Mouse (Mus musculus) lung, postnatal 0 days (tissue): ENCODE measurements around the gene Gcdh. TPM values are rescaled to one million over a fixed set of nuclear protein-coding genes. Genes with fewer than 3 reads are reported as not detected.
A peak's percentile ranks its signal among the peaks of the same experiment; 100 is the strongest.
"Not testable (repeated sequence)": the region's sequence is repeated elsewhere in the genome, so short reads cannot be mapped to it uniquely, and the experiment has no call there.

Experiments used
- ATAC-seq: fragments of 200-750 bp; cut with Nextera tagmentation; 2 replicates; pipeline ENCODE4 v1.8.0; 2017; ENCODE audit warnings: moderate library complexity
- DNase-seq: peaks from one replicate; pipeline ENCODE4 v3.0.0-alpha.2; 2016; ENCODE audit warnings: low spot score
- H3K27ac ChIP-seq: fragments of 300-500 bp; sonication (generic); 2 replicates; pipeline ENCODE4 v1.5.1; 2014; ENCODE audit warnings: antibody characterized with exemption, mild to moderate bottlenecking, low read length, mixed read lengths
- H3K27me3 ChIP-seq: fragments of 300-500 bp; sonication (generic); replicated peaks from 2 replicates; pipeline ENCODE4 v1.6.1; 2014; ENCODE audit warnings: low read length, mixed read lengths; ENCODE audit not compliant: insufficient read depth
- H3K36me3 ChIP-seq: fragments of 300-500 bp; sonication (generic); 2 replicates; pipeline ENCODE4 v1.6.1; 2014; ENCODE audit warnings: low read length, mixed read lengths; ENCODE audit not compliant: insufficient read depth
- H3K4me1 ChIP-seq: fragments of 300-500 bp; sonication (generic); 2 replicates; pipeline ENCODE4 v1.6.1; 2014; ENCODE audit warnings: antibody characterized with exemption, low read depth, low read length, mixed read lengths; ENCODE audit not compliant: insufficient read depth
- H3K4me2 ChIP-seq: fragments of 300-500 bp; sonication (generic); replicated peaks from 2 replicates; pipeline ENCODE4 v1.6.1; 2014; ENCODE audit warnings: low read depth, mild to moderate bottlenecking, low read length, moderate library complexity, mixed read lengths
- H3K4me3 ChIP-seq: fragments of 300-500 bp; sonication (generic); 2 replicates; pipeline ENCODE4 v1.5.1; 2014; ENCODE audit warnings: low read depth, low read length
- H3K9ac ChIP-seq: fragments of 300-500 bp; sonication (generic); replicated peaks from 2 replicates; pipeline ENCODE4 v1.6.1; 2014; ENCODE audit warnings: low read depth, mild to moderate bottlenecking
- H3K9me3 ChIP-seq: fragments of 300-500 bp; sonication (generic); 2 replicates; pipeline ENCODE4 v1.6.1; 2016; ENCODE audit warnings: low read length, mixed read lengths
- CTCF ChIP-seq: IDR thresholded peaks from 2 replicates; pipeline ENCODE4 v1.5.1; 2016; ENCODE audit warnings: antibody characterized with exemption, mild to moderate bottlenecking
- EP300 ChIP-seq: IDR thresholded peaks from 2 replicates; pipeline ENCODE4 v1.6.1; 2016; ENCODE audit warnings: antibody characterized with exemption, mild to moderate bottlenecking, control low read depth
- WGBS: fragments of 180-500 bp; shearing (Covaris S2); extraction: QIAGEN DNeasy Blood & Tissue Kit; methylation state at CpG from one replicate; pipeline ENCODE4 v1.1.7; 2014; 5-methylcytosine and 5-hydroxymethylcytosine counted together
- polyA plus RNA-seq: library from polyadenylated mRNA; unstranded; fragments of >200 nt; fragmentation: Nextera tagmentation; extraction: Ambion mirVana; gene quantifications from 2 replicates; pipeline ENCODE4 v1.2.1, GENCODE M21; 2015

Gcdh gene
- polyA plus RNA-seq, 1 experiment from 2014 or later: 16.2 TPM

- under 1% methylated on average over 45 of the region's 45 CpGs for WGBS
- H3K9ac ChIP-seq: peak within 1 kb of the TSS; percentile 62
- DNase-seq: peak; percentile 99
- H3K27me3 ChIP-seq: peaks cover 6% of the 10 kb centered on the region
- H3K4me2 ChIP-seq: peak within 1 kb of the TSS; percentile 86
- no peaks in the 10 kb centered on the region; the same call in 1 of the 2 replicates for H3K4me1 ChIP-seq
- no peaks in the 10 kb centered on the region for H3K9me3 ChIP-seq
- TF ChIP-seq EP300 (no peak), CTCF (no peak)
- H3K36me3 ChIP-seq: no peaks in the 10 kb centered on the region
- H3K27ac ChIP-seq: 0 out of 2 replicates have a peak within 1 kb of the TSS, but pooled peaks have one; percentile 47
- peak within 1 kb of the TSS; percentile 52 for H3K4me3 ChIP-seq
- ATAC-seq: peak; percentile 96
These were observed 14.9 kb upstream of the Gcdh start, which contains the start of gene Dnase2a for GRCm38 (mm10) chr8:84908421-84909161. TSS of gene Dnase2a (plus strand) at chr8:84908560.

- peak overlapping the region; percentile 86 for H3K4me2 ChIP-seq
- not testable (repeated sequence) for H3K9me3 ChIP-seq, DNase-seq, H3K36me3 ChIP-seq, H3K9ac ChIP-seq, ATAC-seq, H3K4me1 ChIP-seq, H3K27ac ChIP-seq, H3K27me3 ChIP-seq
- peak overlapping the region; percentile 52 for H3K4me3 ChIP-seq
- 21% methylated on average over 6 of the region's 7 CpGs for WGBS
These were observed 14.3 kb upstream of the Gcdh start for GRCm38 (mm10) chr8:84907979-84908378.

- H3K9ac ChIP-seq: no peak overlapping the region
- H3K4me3 ChIP-seq: no peak overlapping the region
- H3K4me2 ChIP-seq: no peak overlapping the region
- ATAC-seq (no peak), DNase-seq (no peak)
- H3K27me3 ChIP-seq: no peaks in the 10 kb centered on the region; the same call in 1 of the 2 replicates
- no peaks in the 10 kb centered on the region for H3K36me3 ChIP-seq
- TF ChIP-seq CTCF (no peak), EP300 (no peak)
- no peak overlapping the region for H3K27ac ChIP-seq
- no peaks in the 10 kb centered on the region for H3K9me3 ChIP-seq
- peaks cover 3% of the 10 kb centered on the region; the same call in 1 of the 2 replicates for H3K4me1 ChIP-seq
- WGBS: 68% methylated on average over 8 of the region's 8 CpGs
These were observed 13.8 kb upstream of the Gcdh start for GRCm38 (mm10) chr8:84907493-84907892.

- no peak overlapping the region for H3K4me3 ChIP-seq
- 92% methylated on average over 9 of the region's 9 CpGs for WGBS
- H3K27ac ChIP-seq: no peak overlapping the region
- no peak for DNase-seq
- no peaks in the 10 kb centered on the region for H3K36me3 ChIP-seq
- no peak overlapping the region for H3K9ac ChIP-seq
- no peak for TF ChIP-seq CTCF
- no peak for TF ChIP-seq EP300
- no peaks in the 10 kb centered on the region; the same call in 1 of the 2 replicates for H3K27me3 ChIP-seq
- no peak for ATAC-seq
- no peak overlapping the region for H3K4me2 ChIP-seq
- H3K9me3 ChIP-seq: no peaks in the 10 kb centered on the region
- peaks cover 6% of the 10 kb centered on the region; the same call in 1 of the 2 replicates for H3K4me1 ChIP-seq
These were observed 13.3 kb upstream of the Gcdh start for GRCm38 (mm10) chr8:84907037-84907436.

- TF ChIP-seq EP300: no peak
- no peak for TF ChIP-seq CTCF
- no peaks in the 10 kb centered on the region for H3K9me3 ChIP-seq
- no peak for ATAC-seq
- peaks cover 6% of the 10 kb centered on the region; the same call in 1 of the 2 replicates for H3K4me1 ChIP-seq
- WGBS: 89% methylated on average over 7 of the region's 7 CpGs
- H3K27ac ChIP-seq: no peak overlapping the region
- no peak for DNase-seq
- no peak overlapping the region for H3K4me2 ChIP-seq
- H3K9ac ChIP-seq: no peak overlapping the region
- no peaks in the 10 kb centered on the region for H3K36me3 ChIP-seq
- no peak overlapping the region for H3K4me3 ChIP-seq
- 0 out of 2 replicates have a peak, but pooled peaks cover 4% of the 10 kb centered on the region for H3K27me3 ChIP-seq
These were observed 10.6 kb upstream of the Gcdh start for GRCm38 (mm10) chr8:84904351-84904750.

- Histone ChIP-seq H3K9me3 (no peaks in the 10 kb centered on the region), H3K27ac (peak overlapping the region; percentile 77), H3K4me3 (peak overlapping the region; percentile 48), H3K27me3 (0 out of 2 replicates have a peak, but pooled peaks cover 4% of the 10 kb centered on the region), H3K9ac (peak overlapping the region; percentile 29), H3K36me3 (no peaks in the 10 kb centered on the region), H3K4me1 (peaks cover 6% of the 10 kb centered on the region; the same call in 1 of the 2 replicates), H3K4me2 (peak overlapping the region; percentile 99)
- TF ChIP-seq EP300: no peak
- peak; percentile 93 for TF ChIP-seq CTCF
- DNase-seq (peak; percentile 94), ATAC-seq (peak; percentile 95)
- WGBS: 3% methylated on average over 59 of the region's 68 CpGs
These were observed 9.4 kb upstream of the Gcdh start for GRCm38 (mm10) chr8:84902920-84903661.
